Mouse (Mus musculus) limb, embryonic 14.5 days (tissue): ENCODE measurements around the gene Gm11985. TPM values are rescaled to one million over a fixed set of nuclear protein-coding genes. Genes with fewer than 3 reads are reported as not detected.

Experiments
- ATAC-seq: fragments of 200-750 bp; cut with Nextera tagmentation; 2 replicates; pipeline ENCODE4 v1.8.0; 2017; ENCODE audit warnings: low read depth, moderate number of reproducible peaks, moderate TSS enrichment; ENCODE audit not compliant: low FRiP score
- DNase-seq: peaks from one replicate; pipeline ENCODE4 v3.0.0-alpha.2; 2015; ENCODE audit warnings: low spot score
- H3K27ac ChIP-seq: fragments of 300-500 bp; sonication (generic); replicated peaks from 2 replicates; pipeline ENCODE4 v1.5.1; 2014; ENCODE audit warnings: low read depth, mild to moderate bottlenecking, low read length, moderate library complexity, mixed read lengths
- H3K27me3 ChIP-seq: fragments of 300-500 bp; sonication (generic); 2 replicates; pipeline ENCODE4 v1.6.1; 2014; ENCODE audit warnings: low read length, mixed read lengths; ENCODE audit not compliant: control insufficient read depth, insufficient read depth
- H3K36me3 ChIP-seq: fragments of 300-500 bp; sonication (generic); 2 replicates; pipeline ENCODE4 v1.6.1; 2014; ENCODE audit warnings: mild to moderate bottlenecking, low read length, moderate library complexity, mixed read lengths; ENCODE audit not compliant: control insufficient read depth, insufficient read depth
- H3K4me1 ChIP-seq: fragments of 300-500 bp; sonication (generic); 2 replicates; pipeline ENCODE4 v1.6.1; 2014; ENCODE audit warnings: antibody characterized with exemption, low read length, mixed read lengths; ENCODE audit not compliant: control insufficient read depth, insufficient read depth
- H3K4me2 ChIP-seq: fragments of 300-500 bp; sonication (generic); replicated peaks from 2 replicates; pipeline ENCODE4 v1.6.1; 2014; ENCODE audit warnings: low read depth, mild to moderate bottlenecking, low read length, moderate library complexity; ENCODE audit not compliant: severe bottlenecking
- H3K4me3 ChIP-seq: fragments of 300-500 bp; sonication (generic); replicated peaks from 2 replicates; pipeline ENCODE4 v1.5.1; 2014; ENCODE audit warnings: low read length
- H3K9ac ChIP-seq: fragments of 300-500 bp; sonication (generic); 2 replicates; pipeline ENCODE4 v1.6.1; 2014; ENCODE audit warnings: mild to moderate bottlenecking, low read depth, low read length, moderate library complexity; ENCODE audit not compliant: severe bottlenecking
- H3K9me3 ChIP-seq: fragments of 300-500 bp; sonication (generic); 2 replicates; pipeline ENCODE4 v1.6.1; 2016; ENCODE audit warnings: low read length; ENCODE audit not compliant: control insufficient read depth
- POLR2A ChIP-seq: fragments of 200-500 bp; IDR thresholded peaks from 2 replicates; pipeline ENCODE4 v1.8.0; 2012; ENCODE audit warnings: inconsistent platforms, mild to moderate bottlenecking, moderate library complexity, borderline replicate concordance; ENCODE audit not compliant: insufficient read depth, insufficient read length; ENCODE audit errors: extremely low read depth
- WGBS: fragments of 180-500 bp; shearing (Covaris S2); extraction: QIAGEN DNeasy Blood & Tissue Kit; methylation state at CpG from one replicate; pipeline ENCODE4 v1.1.7; 2014; 5-methylcytosine and 5-hydroxymethylcytosine counted together
- polyA plus RNA-seq, 2 experiments: library from polyadenylated mRNA; depleted of rRNA in 1 of 2; stranded (reverse) in 1 of 2; unstranded in 1 of 2; fragments of >200 nt; fragmentation: Nextera tagmentation in 1 of 2; extraction: Ambion mirVana in 1 of 2; gene quantifications; 2 replicates each; pipeline versions ENCODE4 v1.2.1 to v1.2.3; 2012 to 2014

The Gm11985 gene
- polyA plus RNA-seq, 2 experiments: 0.06 TPM; not detected in 1

DNA sequence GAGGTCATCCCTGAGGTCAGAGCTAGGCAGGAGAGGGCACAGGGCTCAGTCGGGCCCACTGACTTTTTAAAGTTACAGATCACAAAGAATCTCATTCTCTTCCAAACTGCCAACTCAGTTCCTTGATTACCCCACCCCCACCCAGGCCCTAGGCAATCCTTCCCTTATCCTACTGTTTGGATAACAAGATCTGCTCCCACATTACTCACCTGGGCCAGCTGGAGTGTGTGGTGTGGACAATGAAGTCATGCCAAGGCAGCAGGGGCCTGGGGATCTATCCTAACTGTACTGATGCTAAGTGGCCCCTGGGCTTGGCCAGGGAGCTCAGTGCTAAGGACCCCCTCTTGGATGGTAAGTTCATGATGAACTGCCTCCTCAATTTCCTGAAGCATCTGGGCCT lies 3.9 kb downstream of the Gm11985 start:
- no peak for ATAC-seq
- Histone ChIP-seq H3K27ac (no peak overlapping the region), H3K4me1 (no peaks in the 10 kb centered on the region), H3K9ac (no peak overlapping the region), H3K4me3 (no peak overlapping the region), H3K9me3 (no peaks in the 10 kb centered on the region), H3K27me3 (no peaks in the 10 kb centered on the region), H3K36me3 (no peaks in the 10 kb centered on the region), H3K4me2 (no peak overlapping the region)
- WGBS: 50% methylated on average over 1 of the region's 1 CpGs
- DNase-seq: no peak
- TF ChIP-seq POLR2A: no peak

DNA sequence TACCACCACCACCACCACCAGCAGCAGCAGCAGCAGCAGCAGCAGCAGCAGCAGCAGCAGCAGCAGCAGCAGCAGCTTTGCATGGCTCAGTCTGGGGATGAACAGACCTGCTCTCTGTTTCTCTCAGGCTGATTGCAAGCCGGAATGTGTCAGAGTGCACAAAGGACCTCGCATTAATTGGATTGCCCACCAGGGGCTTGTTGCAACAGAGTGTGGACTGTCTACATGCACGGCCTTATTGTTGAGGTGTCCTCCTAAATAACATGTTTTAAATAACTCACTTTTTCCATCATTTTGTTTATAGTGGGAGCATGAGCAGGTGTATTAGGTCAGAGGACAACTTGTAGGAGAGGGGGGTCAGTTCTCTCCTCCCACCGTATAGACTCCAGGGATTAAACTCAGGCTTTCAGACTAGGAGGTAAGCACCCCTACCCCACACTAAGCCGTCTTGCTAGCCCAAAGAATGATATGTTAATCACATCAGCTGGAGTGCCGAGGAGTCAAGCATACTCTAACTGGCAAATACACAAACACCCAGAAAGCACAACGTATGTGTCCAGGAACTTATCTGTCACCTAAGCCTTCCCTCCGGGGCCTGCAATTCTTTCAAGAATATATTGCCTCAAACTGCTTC lies 5.8 kb downstream of the Gm11985 start:
- DNase-seq: no peak
- Histone ChIP-seq H3K9ac (no peak overlapping the region), H3K9me3 (no peaks in the 10 kb centered on the region), H3K27ac (no peak overlapping the region), H3K4me1 (no peaks in the 10 kb centered on the region), H3K36me3 (no peaks in the 10 kb centered on the region), H3K27me3 (no peaks in the 10 kb centered on the region), H3K4me3 (no peak overlapping the region), H3K4me2 (no peak overlapping the region)
- TF ChIP-seq POLR2A: no peak
- ATAC-seq: no peak
- 51% methylated on average over 8 of the region's 8 CpGs for WGBS

GRCm38 (mm10) chr11:7179276-7179675 lies 9.1 kb downstream of the Gm11985 start:
- Histone ChIP-seq H3K9ac (no peak overlapping the region), H3K4me2 (no peak overlapping the region), H3K27ac (no peak overlapping the region), H3K9me3 (no peaks in the 10 kb centered on the region), H3K4me3 (no peak overlapping the region), H3K4me1 (no peaks in the 10 kb centered on the region), H3K36me3 (no peaks in the 10 kb centered on the region), H3K27me3 (no peaks in the 10 kb centered on the region)
- TF ChIP-seq POLR2A: no peak
- no peak for DNase-seq
- ATAC-seq: no peak
- 77% methylated on average over 2 of the region's 2 CpGs for WGBS

- TF ChIP-seq POLR2A: no peak
- 79% methylated on average over 4 of the region's 4 CpGs for WGBS
- Histone ChIP-seq H3K9ac (no peak overlapping the region), H3K27ac (no peak overlapping the region), H3K4me3 (no peak overlapping the region), H3K27me3 (no peaks in the 10 kb centered on the region), H3K4me1 (no peaks in the 10 kb centered on the region), H3K9me3 (no peaks in the 10 kb centered on the region), H3K36me3 (no peaks in the 10 kb centered on the region), H3K4me2 (no peak overlapping the region)
- no peak for DNase-seq
- ATAC-seq: no peak
Observed at GRCm38 (mm10) chr11:7178724-7179123, 9.6 kb downstream of the Gm11985 start.

DNA sequence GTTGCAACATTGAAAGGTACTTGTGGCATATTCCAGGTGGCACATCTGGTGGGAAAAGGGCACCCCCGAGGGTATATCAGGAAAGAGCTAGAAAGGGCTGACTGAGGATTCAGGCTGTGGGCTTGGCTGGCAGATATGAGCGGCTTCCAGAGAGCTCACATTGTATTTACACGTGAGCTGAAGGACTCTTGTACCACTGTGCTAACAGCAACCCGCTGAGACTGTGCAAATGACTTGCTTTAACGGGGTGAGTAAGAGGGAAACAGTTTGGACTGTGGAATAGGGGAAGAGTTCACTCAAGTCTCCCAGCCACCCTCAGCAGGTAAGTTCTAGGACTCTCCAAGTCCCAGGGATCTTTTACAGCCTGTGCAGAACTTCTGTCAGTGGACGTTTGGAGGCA lies 14.7 kb downstream of the Gm11985 start:
- no peak overlapping the region for H3K4me2 ChIP-seq
- DNase-seq (no peak), ATAC-seq (no peak)
- H3K9ac ChIP-seq: no peak overlapping the region
- H3K4me3 ChIP-seq: no peak overlapping the region
- WGBS: 66% methylated on average over 6 of the region's 6 CpGs
- H3K4me1 ChIP-seq: no peaks in the 10 kb centered on the region
- no peaks in the 10 kb centered on the region for H3K27me3 ChIP-seq
- H3K9me3 ChIP-seq: no peaks in the 10 kb centered on the region
- H3K36me3 ChIP-seq: no peaks in the 10 kb centered on the region
- no peak for TF ChIP-seq POLR2A
- H3K27ac ChIP-seq: no peak overlapping the region

DNA sequence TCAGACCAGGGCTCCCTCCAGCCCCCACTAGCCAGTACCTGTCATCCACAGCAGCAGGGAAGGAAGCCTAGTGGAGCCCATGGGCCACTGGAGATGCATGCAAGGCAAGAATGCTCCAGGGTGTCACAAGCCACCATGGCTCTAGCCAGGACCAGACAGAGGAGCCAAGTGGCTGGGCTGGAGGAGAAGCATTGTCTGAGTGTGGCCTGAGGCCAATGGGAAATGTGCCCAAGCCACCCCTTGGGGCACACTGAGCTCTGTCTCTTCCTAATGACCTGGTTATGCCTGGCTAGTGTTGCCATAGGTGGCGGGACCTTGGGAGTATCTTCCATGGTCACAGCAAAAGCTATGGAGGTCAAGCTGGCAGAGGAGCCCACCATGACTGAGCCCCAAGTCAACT lies 18.7 kb downstream of the Gm11985 start:
- 93% methylated on average over 1 of the region's 1 CpGs for WGBS
- TF ChIP-seq POLR2A: no peak
- ATAC-seq: no peak

More for the DNA sequence above, 18.7 kb downstream of the Gm11985 start:
- Histone ChIP-seq H3K4me1 (no peaks in the 10 kb centered on the region), H3K4me3 (no peak overlapping the region), H3K9ac (no peak overlapping the region), H3K9me3 (no peaks in the 10 kb centered on the region), H3K36me3 (no peaks in the 10 kb centered on the region), H3K27me3 (no peaks in the 10 kb centered on the region), H3K4me2 (no peak overlapping the region), H3K27ac (no peak overlapping the region)
- DNase-seq: no peak
